Mouse (Mus musculus): Measurements from ENCODE around the gene Rprml. TPM values are rescaled to one million over a fixed set of nuclear protein-coding genes. Genes with fewer than 3 reads are reported as not detected.
A peak's percentile ranks its signal among the peaks of the same experiment; 100 is the strongest.

The Rprml gene
- polyA plus RNA-seq, 2 experiments = 0.11 TPM; not detected in 1

GRCm38 (mm10) chr11:103645731-103646130, 3.6 kb upstream of the Rprml start:
- DNase-seq (ENCODE audit: low spot score) (no peak), ATAC-seq (ENCODE audit: low FRiP score, low read depth) (no peak)
- TF ChIP-seq POLR2A (IDR thresholded peaks at IDR 0.05; ENCODE audit: borderline replicate concordance, extremely low read depth, insufficient read depth, insufficient read length) = no peak
- H3K4me1 ChIP-seq (ENCODE audit: control insufficient read depth, insufficient read depth, low read length) = peaks cover 6% of the 10 kb centered on the region
- no peak overlapping the region for H3K4me3 ChIP-seq (replicated peaks; ENCODE audit: low read length)
- 32% methylated on average over 8 of the region's 8 CpGs for WGBS
- no peak overlapping the region for H3K27ac ChIP-seq (replicated peaks; ENCODE audit: low read depth, low read length)
- H3K9ac ChIP-seq (ENCODE audit: low read depth, low read length, severe bottlenecking) = no peak overlapping the region
- H3K27me3 ChIP-seq (ENCODE audit: control insufficient read depth, insufficient read depth, low read length) = peaks cover 35% of the 10 kb centered on the region
- no peaks in the 10 kb centered on the region for H3K9me3 ChIP-seq (ENCODE audit: control insufficient read depth, low read length)
- H3K4me2 ChIP-seq (replicated peaks; ENCODE audit: low read depth, low read length, severe bottlenecking) = no peak overlapping the region
- no peaks in the 10 kb centered on the region for H3K36me3 ChIP-seq (ENCODE audit: control insufficient read depth, insufficient read depth, low read length)

- Histone ChIP-seq H3K27me3 (ENCODE audit: control insufficient read depth, insufficient read depth, low read length) (peaks cover 41% of the 10 kb centered on the region), H3K4me3 (replicated peaks; ENCODE audit: low read length) (no peak overlapping the region), H3K27ac (replicated peaks; ENCODE audit: low read depth, low read length) (no peak overlapping the region), H3K9ac (ENCODE audit: low read depth, low read length, severe bottlenecking) (no peak overlapping the region), H3K4me2 (replicated peaks; ENCODE audit: low read depth, low read length, severe bottlenecking) (no peak overlapping the region), H3K4me1 (ENCODE audit: control insufficient read depth, insufficient read depth, low read length) (peaks cover 6% of the 10 kb centered on the region), H3K9me3 (ENCODE audit: control insufficient read depth, low read length) (no peaks in the 10 kb centered on the region), H3K36me3 (ENCODE audit: control insufficient read depth, insufficient read depth, low read length) (no peaks in the 10 kb centered on the region)
- DNase-seq (ENCODE audit: low spot score) = no peak
- ATAC-seq (ENCODE audit: low FRiP score, low read depth) = no peak
- no peak for TF ChIP-seq POLR2A (IDR thresholded peaks at IDR 0.05; ENCODE audit: borderline replicate concordance, extremely low read depth, insufficient read depth, insufficient read length)
- WGBS = 54% methylated on average over 6 of the region's 6 CpGs
These were observed 3.1 kb upstream of the Rprml start for GRCm38 (mm10) chr11:103646301-103646700.

- ATAC-seq (ENCODE audit: low FRiP score, low read depth) (no peak), DNase-seq (ENCODE audit: low spot score) (no peak)
- Histone ChIP-seq H3K27me3 (ENCODE audit: control insufficient read depth, insufficient read depth, low read length) (peaks cover 55% of the 10 kb centered on the region), H3K4me1 (ENCODE audit: control insufficient read depth, insufficient read depth, low read length) (peaks cover 6% of the 10 kb centered on the region), H3K9ac (ENCODE audit: low read depth, low read length, severe bottlenecking) (no peak overlapping the region), H3K27ac (replicated peaks; ENCODE audit: low read depth, low read length) (no peak overlapping the region), H3K9me3 (ENCODE audit: control insufficient read depth, low read length) (no peaks in the 10 kb centered on the region), H3K36me3 (ENCODE audit: control insufficient read depth, insufficient read depth, low read length) (no peaks in the 10 kb centered on the region), H3K4me2 (replicated peaks; ENCODE audit: low read depth, low read length, severe bottlenecking) (no peak overlapping the region), H3K4me3 (replicated peaks; ENCODE audit: low read length) (no peak overlapping the region)
- TF ChIP-seq POLR2A (IDR thresholded peaks at IDR 0.05; ENCODE audit: borderline replicate concordance, extremely low read depth, insufficient read depth, insufficient read length) = no peak
- 13% methylated on average over 11 of the region's 11 CpGs for WGBS
These were observed 1.3 kb upstream of the Rprml start for GRCm38 (mm10) chr11:103647921-103648620.

- Histone ChIP-seq H3K4me2 (replicated peaks; ENCODE audit: low read depth, low read length, severe bottlenecking) (no peak overlapping the region), H3K4me1 (ENCODE audit: control insufficient read depth, insufficient read depth, low read length) (peaks cover 6% of the 10 kb centered on the region), H3K4me3 (replicated peaks; ENCODE audit: low read length) (no peak overlapping the region), H3K36me3 (ENCODE audit: control insufficient read depth, insufficient read depth, low read length) (no peaks in the 10 kb centered on the region), H3K9me3 (ENCODE audit: control insufficient read depth, low read length) (no peaks in the 10 kb centered on the region), H3K27ac (replicated peaks; ENCODE audit: low read depth, low read length) (no peak overlapping the region), H3K9ac (ENCODE audit: low read depth, low read length, severe bottlenecking) (no peak overlapping the region), H3K27me3 (ENCODE audit: control insufficient read depth, insufficient read depth, low read length) (peaks cover 55% of the 10 kb centered on the region)
- DNase-seq (ENCODE audit: low spot score) (no peak), ATAC-seq (ENCODE audit: low FRiP score, low read depth) (no peak)
- no peak for TF ChIP-seq POLR2A (IDR thresholded peaks at IDR 0.05; ENCODE audit: borderline replicate concordance, extremely low read depth, insufficient read depth, insufficient read length)
- 27% methylated on average over 7 of the region's 7 CpGs for WGBS
These were observed 714 bp upstream of the Rprml start for GRCm38 (mm10) chr11:103648656-103649055.

- no peak for TF ChIP-seq POLR2A (IDR thresholded peaks at IDR 0.05; ENCODE audit: borderline replicate concordance, extremely low read depth, insufficient read depth, insufficient read length)
- H3K4me2 ChIP-seq (replicated peaks; ENCODE audit: low read depth, low read length, severe bottlenecking) = peak overlapping the region; percentile 76
- H3K27me3 ChIP-seq (ENCODE audit: control insufficient read depth, insufficient read depth, low read length) = peaks cover 55% of the 10 kb centered on the region
- 3% methylated on average over 37 of the region's 37 CpGs for WGBS
- H3K27ac ChIP-seq (replicated peaks; ENCODE audit: low read depth, low read length) = no peak overlapping the region
- peaks cover 6% of the 10 kb centered on the region for H3K4me1 ChIP-seq (ENCODE audit: control insufficient read depth, insufficient read depth, low read length)
- DNase-seq (ENCODE audit: low spot score) (no peak), ATAC-seq (ENCODE audit: low FRiP score, low read depth) (no peak)
- H3K9ac ChIP-seq (ENCODE audit: low read depth, low read length, severe bottlenecking) = peak overlapping the region; percentile 12; the same call in 1 of the 2 replicates
- H3K36me3 ChIP-seq (ENCODE audit: control insufficient read depth, insufficient read depth, low read length) = no peaks in the 10 kb centered on the region
- H3K9me3 ChIP-seq (ENCODE audit: control insufficient read depth, low read length) = no peaks in the 10 kb centered on the region
- H3K4me3 ChIP-seq (replicated peaks; ENCODE audit: low read length) = peak overlapping the region; percentile 39
These were observed 668 bp downstream of the Rprml start for GRCm38 (mm10) chr11:103649983-103650493.

All from limb, embryonic 14.5 days (tissue).